In genomic region chr5:115312816-115313667, GRCm38 (mm10) we compare ENCODE assay signal across 10 mouse cellular contexts. TPM values are rescaled to one million over a fixed set of nuclear protein-coding genes. Genes with fewer than 3 reads are reported as not detected.
DNase-seq lines count a peak whose midpoint lies in the region; ATAC-seq lines count a peak whose summit lies in the region.
"Had no signal": no experiment of that assay in that cellular context is flagged by ENCODE, and none has a peak within 500 bp of the region (broad histone marks: within the 10 kb centered on the region; RNA-seq: fewer than 3 reads in every experiment).

No protein-coding gene starts in this region.

- H3K4me1 ChIP-seq in heart, embryonic 11.5 days (ENCODE audit: control insufficient read depth, insufficient read depth, low read length) = peaks cover 35% of the 10 kb centered on the region
- H3K4me1 ChIP-seq in embryonic facial prominence, embryonic 14.5 days (ENCODE audit: control insufficient read depth, insufficient read depth, low read length) = peaks cover 19% of the 10 kb centered on the region
- peaks cover 49% of the 10 kb centered on the region for H3K4me1 ChIP-seq in liver, embryonic 13.5 days (replicated peaks)
- H3K4me1 ChIP-seq in kidney, embryonic 15.5 days = peaks cover 33% of the 10 kb centered on the region

- H3K36me3 ChIP-seq in heart, embryonic 11.5 days (ENCODE audit: control insufficient read depth, insufficient read depth, low read length) = no peaks in the 10 kb centered on the region
- no peaks in the 10 kb centered on the region for H3K36me3 ChIP-seq in embryonic facial prominence, embryonic 14.5 days (ENCODE audit: control insufficient read depth, insufficient read depth, low read length)
- no peaks in the 10 kb centered on the region for H3K36me3 ChIP-seq in liver, embryonic 13.5 days
- no peaks in the 10 kb centered on the region for H3K36me3 ChIP-seq in kidney, embryonic 15.5 days
- H3K36me3 ChIP-seq: neural tube, embryonic 15.5 days had no signal

- peak overlapping the region; percentile 29; the same call in 1 of the 2 replicates for H3K4me2 ChIP-seq in heart, embryonic 11.5 days
- no peak overlapping the region for H3K4me2 ChIP-seq in embryonic facial prominence, embryonic 14.5 days (ENCODE audit: low read depth, low read length)
- H3K4me2 ChIP-seq in liver, embryonic 13.5 days = peak overlapping the region; percentile 61
- no peak overlapping the region for H3K4me2 ChIP-seq in kidney, embryonic 15.5 days
- H3K4me2 ChIP-seq: midbrain, embryonic 11.5 days; neural tube, embryonic 15.5 days had no signal

- WGBS in heart, embryonic 11.5 days (ENCODE audit: insufficient replicate concordance) = 46% methylated on average over 10 of the region's 10 CpGs
- WGBS in embryonic facial prominence, embryonic 14.5 days = 59% methylated on average over 10 of the region's 10 CpGs
- 35% methylated on average over 10 of the region's 10 CpGs for WGBS in liver, embryonic 13.5 days (ENCODE audit: insufficient replicate concordance)
- WGBS in kidney, embryonic 15.5 days = 58% methylated on average over 10 of the region's 10 CpGs

- no peak for DNase-seq in heart, postnatal 4 days
- peak; percentile 88 for DNase-seq in 416B (ENCODE audit: low read depth)
- DNase-seq in embryonic facial prominence, embryonic 14.5 days (ENCODE audit: low spot score) = peak; percentile 52
- peak; percentile 34 for DNase-seq in liver, embryonic 13.5 days
- DNase-seq in layer of hippocampus, adult 9-10 months (ENCODE audit: low spot score) = no peak
- no peak for DNase-seq in ovary, adult 18-20 months (ENCODE audit: low spot score)

- H3K9ac ChIP-seq in heart, embryonic 11.5 days (ENCODE audit: low read depth, low read length) = no peak overlapping the region
- no peak overlapping the region for H3K9ac ChIP-seq in embryonic facial prominence, embryonic 14.5 days (ENCODE audit: low read depth, low read length)
- peak overlapping the region; percentile 46 for H3K9ac ChIP-seq in liver, embryonic 13.5 days
- no peak overlapping the region for H3K9ac ChIP-seq in kidney, embryonic 15.5 days
- H3K9ac ChIP-seq: neural tube, embryonic 15.5 days had no signal

- peak; percentile 73 for ATAC-seq in heart, embryonic 11.5 days (replicated peaks; ENCODE audit: insufficient number of reproducible peaks, low FRiP score, low TSS enrichment)
- no peak for ATAC-seq in embryonic facial prominence, embryonic 14.5 days (ENCODE audit: low read depth)
- ATAC-seq in liver, embryonic 13.5 days (ENCODE audit: low read depth) = peak; percentile 80
- ATAC-seq in kidney, embryonic 15.5 days (replicated peaks; ENCODE audit: low FRiP score) = no peak

- no peaks in the 10 kb centered on the region for H3K9me3 ChIP-seq in heart, embryonic 11.5 days (replicated peaks; ENCODE audit: control insufficient read depth, low read length)
- H3K9me3 ChIP-seq in embryonic facial prominence, embryonic 14.5 days (ENCODE audit: control insufficient read depth, low read length) = no peaks in the 10 kb centered on the region
- no peaks in the 10 kb centered on the region for H3K9me3 ChIP-seq in liver, embryonic 13.5 days (replicated peaks)
- H3K9me3 ChIP-seq in kidney, embryonic 15.5 days (replicated peaks) = no peaks in the 10 kb centered on the region
- H3K9me3 ChIP-seq: neural tube, embryonic 15.5 days had no signal

- H3K4me3 ChIP-seq in heart, embryonic 11.5 days (ENCODE audit: low read depth, low read length) = no peak overlapping the region
- no peak overlapping the region for H3K4me3 ChIP-seq in embryonic facial prominence, embryonic 14.5 days (ENCODE audit: low read depth, low read length)
- H3K4me3 ChIP-seq in liver, embryonic 13.5 days (replicated peaks) = peak overlapping the region; percentile 20
- H3K4me3 ChIP-seq in kidney, embryonic 15.5 days (replicated peaks) = no peak overlapping the region
- H3K4me3 ChIP-seq: neural tube, embryonic 15.5 days had no signal

- H3K27me3 ChIP-seq in heart, embryonic 11.5 days (ENCODE audit: control insufficient read depth, insufficient read depth, low read length) = no peaks in the 10 kb centered on the region
- no peaks in the 10 kb centered on the region for H3K27me3 ChIP-seq in embryonic facial prominence, embryonic 14.5 days (replicated peaks; ENCODE audit: control insufficient read depth, insufficient read depth, low read length)
- no peaks in the 10 kb centered on the region; the same call in 1 of the 2 replicates for H3K27me3 ChIP-seq in liver, embryonic 13.5 days
- H3K27me3 ChIP-seq in kidney, embryonic 15.5 days = no peaks in the 10 kb centered on the region
- H3K27me3 ChIP-seq: neural tube, embryonic 15.5 days had no signal

- H3K27ac ChIP-seq in heart, embryonic 11.5 days (ENCODE audit: low read depth, low read length) = peak overlapping the region; percentile 58
- H3K27ac ChIP-seq in embryonic facial prominence, embryonic 14.5 days (replicated peaks; ENCODE audit: low read depth, low read length) = no peak overlapping the region; the same call in 1 of the 2 replicates
- peak overlapping the region; percentile 84 for H3K27ac ChIP-seq in liver, embryonic 13.5 days
- H3K27ac ChIP-seq in kidney, embryonic 15.5 days = no peak overlapping the region
- H3K27ac ChIP-seq: neural tube, embryonic 15.5 days had no signal

RNA-seq across cellular contexts. Expression of gene Dynll1, which starts 12.2 kb away (rescaled TPM):
- 1,523 and 1,540 TPM in 2 replicates for polyA plus RNA-seq in heart, embryonic 11.5 days (2014; fragmentation: Nextera tagmentation; extraction: Ambion mirVana)
- 100 to 1,000 TPM; 318 to 355 TPM for total RNA-seq in heart, postnatal 4 days (2021)
- 1,629 and 1,828 TPM in 2 replicates for polyA plus RNA-seq in embryonic facial prominence, embryonic 14.5 days (2014; fragmentation: Nextera tagmentation; extraction: Ambion mirVana)
- polyA plus RNA-seq in liver, embryonic 13.5 days (2015; fragmentation: Nextera tagmentation; extraction: Ambion mirVana) = 744 and 768 TPM in 2 replicates
- polyA plus RNA-seq in kidney, embryonic 15.5 days (2015; fragmentation: Nextera tagmentation; extraction: Ambion mirVana) = 1,617 and 1,807 TPM in 2 replicates

RNA-seq across cellular contexts. Expression of gene Srsf9, which starts 13.9 kb away (rescaled TPM):
- 140 and 149 TPM in 2 replicates for polyA plus RNA-seq in heart, embryonic 11.5 days (2014; fragmentation: Nextera tagmentation; extraction: Ambion mirVana)
- total RNA-seq in heart, postnatal 4 days (2021) = 10 to 100 TPM; 39.1 to 42.4 TPM
- 203 and 230 TPM in 2 replicates for polyA plus RNA-seq in embryonic facial prominence, embryonic 14.5 days (2014; fragmentation: Nextera tagmentation; extraction: Ambion mirVana)
- polyA plus RNA-seq in liver, embryonic 13.5 days (2015; fragmentation: Nextera tagmentation; extraction: Ambion mirVana) = 130 and 143 TPM in 2 replicates
- polyA plus RNA-seq in kidney, embryonic 15.5 days (2015; fragmentation: Nextera tagmentation; extraction: Ambion mirVana) = 301 and 315 TPM in 2 replicates

RNA-seq across cellular contexts. Expression of gene Gatc, which starts 27.9 kb away (rescaled TPM):
- polyA plus RNA-seq in heart, embryonic 11.5 days (2014; fragmentation: Nextera tagmentation; extraction: Ambion mirVana) = 27.0 and 31.0 TPM in 2 replicates
- 10 to 100 TPM; 17.3 to 19.3 TPM for total RNA-seq in heart, postnatal 4 days (2021)
- polyA plus RNA-seq in embryonic facial prominence, embryonic 14.5 days (2014; fragmentation: Nextera tagmentation; extraction: Ambion mirVana) = 26.5 and 26.7 TPM in 2 replicates
- polyA plus RNA-seq in liver, embryonic 13.5 days (2015; fragmentation: Nextera tagmentation; extraction: Ambion mirVana) = 13.0 and 19.0 TPM in 2 replicates
- polyA plus RNA-seq in kidney, embryonic 15.5 days (2015; fragmentation: Nextera tagmentation; extraction: Ambion mirVana) = 27.9 and 29.2 TPM in 2 replicates

RNA-seq across cellular contexts. Expression of gene Triap1, which starts 28.0 kb away (rescaled TPM):
- 40.4 and 43.9 TPM in 2 replicates for polyA plus RNA-seq in heart, embryonic 11.5 days (2014; fragmentation: Nextera tagmentation; extraction: Ambion mirVana)
- 10 to 100 TPM; 23.4 to 26.8 TPM for total RNA-seq in heart, postnatal 4 days (2021)
- polyA plus RNA-seq in embryonic facial prominence, embryonic 14.5 days (2014; fragmentation: Nextera tagmentation; extraction: Ambion mirVana) = 48.5 and 51.3 TPM in 2 replicates
- polyA plus RNA-seq in liver, embryonic 13.5 days (2015; fragmentation: Nextera tagmentation; extraction: Ambion mirVana) = 40.4 and 41.5 TPM in 2 replicates
- 56.2 and 58.2 TPM in 2 replicates for polyA plus RNA-seq in kidney, embryonic 15.5 days (2015; fragmentation: Nextera tagmentation; extraction: Ambion mirVana)

RNA-seq across cellular contexts. Expression of gene Coq5, which starts 33.6 kb away (rescaled TPM):
- 79.6 and 81.8 TPM in 2 replicates for polyA plus RNA-seq in heart, embryonic 11.5 days (2014; fragmentation: Nextera tagmentation; extraction: Ambion mirVana)
- 100 to 1,000 TPM; 113 to 117 TPM for total RNA-seq in heart, postnatal 4 days (2021)
- 39.0 and 41.9 TPM in 2 replicates for polyA plus RNA-seq in embryonic facial prominence, embryonic 14.5 days (2014; fragmentation: Nextera tagmentation; extraction: Ambion mirVana)
- polyA plus RNA-seq in liver, embryonic 13.5 days (2015; fragmentation: Nextera tagmentation; extraction: Ambion mirVana) = 38.1 and 42.0 TPM in 2 replicates
- 51.0 and 51.2 TPM in 2 replicates for polyA plus RNA-seq in kidney, embryonic 15.5 days (2015; fragmentation: Nextera tagmentation; extraction: Ambion mirVana)

Comparison
In these comparisons a context has a peak if more than half of its experiments do, and no peak if none do; other contexts are left out.
1. ATAC-seq: peak in heart, embryonic 11.5 days (single experiment) and liver, embryonic 13.5 days (single experiment); none in embryonic facial prominence, embryonic 14.5 days (single experiment) and kidney, embryonic 15.5 days (single experiment).
2. H3K27ac ChIP-seq: peak in heart, embryonic 11.5 days (single experiment) and liver, embryonic 13.5 days (single experiment); none in embryonic facial prominence, embryonic 14.5 days (single experiment) and kidney, embryonic 15.5 days (single experiment).
3. H3K4me2 ChIP-seq: peak in heart, embryonic 11.5 days (single experiment) and liver, embryonic 13.5 days (single experiment); none in embryonic facial prominence, embryonic 14.5 days (single experiment) and kidney, embryonic 15.5 days (single experiment).
4. DNase-seq: peak in 416B (single experiment), embryonic facial prominence, embryonic 14.5 days (single experiment) and liver, embryonic 13.5 days (single experiment); none in heart, postnatal 4 days (single experiment), layer of hippocampus, adult 9-10 months (single experiment) and ovary, adult 18-20 months (single experiment).